Mouse (Mus musculus) olfactory bulb, adult 2 months (tissue): ENCODE measurements around the gene Ssr2. TPM values are rescaled to one million over a fixed set of nuclear protein-coding genes. Genes with fewer than 3 reads are reported as not detected.

ENCODE experiments used
- H3K27ac ChIP-seq: fragments of 200-500 bp; 2 replicates; pipeline ENCODE4 v1.5.1; 2012; ENCODE audit warnings: low read depth, low read length; ENCODE audit not compliant: insufficient read depth
- H3K4me1 ChIP-seq: fragments of 200-500 bp; 2 replicates; pipeline ENCODE4 v1.6.1; 2012; ENCODE audit warnings: low read length; ENCODE audit not compliant: control insufficient read depth, insufficient read depth
- H3K4me3 ChIP-seq: fragments of 200-500 bp; 2 replicates; pipeline ENCODE4 v1.5.1; 2012; ENCODE audit warnings: mild to moderate bottlenecking, low read depth, low read length, moderate library complexity; ENCODE audit not compliant: insufficient read depth
- CTCF ChIP-seq: fragments of 200-500 bp; IDR thresholded peaks from 2 replicates; pipeline ENCODE4 v1.5.1; 2012; ENCODE audit warnings: low read depth, mild to moderate bottlenecking, low read length, moderate library complexity; ENCODE audit not compliant: insufficient read depth
- POLR2A ChIP-seq: fragments of 200-500 bp; IDR thresholded peaks from 2 replicates; pipeline ENCODE4 v1.6.1; 2012; ENCODE audit warnings: mild to moderate bottlenecking, low read depth, low read length, moderate library complexity; ENCODE audit not compliant: insufficient read depth
- WGBS: fragments of 180-500 bp; shearing (Covaris S2); methylation state at CpG from one replicate; pipeline ENCODE4 v1.1.7; 2018; 5-methylcytosine and 5-hydroxymethylcytosine counted together
- polyA plus RNA-seq: library from polyadenylated mRNA; stranded (reverse); fragments of >200 nt; gene quantifications from 2 replicates; pipeline ENCODE4 v1.2.4, GENCODE M21; 2012; ENCODE audit warnings: low replicate concordance; ENCODE audit not compliant: missing spikeins, insufficient read depth, insufficient read length

The Ssr2 gene
- polyA plus RNA-seq, 1 experiment = not detected

GRCm38 (mm10) chr3:88532689-88533511 is 42.8 kb upstream of the Ssr2 start:
- TF ChIP-seq POLR2A (no peak), CTCF (no peak)
- Histone ChIP-seq H3K4me1 (peaks cover 38% of the 10 kb centered on the region), H3K4me3 (peak overlapping the region; percentile 98), H3K27ac (no peak overlapping the region)
- WGBS = 4% methylated on average over 40 of the region's 40 CpGs

GRCm38 (mm10) chr3:88533706-88534105 is 42.0 kb upstream of the Ssr2 start:
- Histone ChIP-seq H3K27ac (no peak overlapping the region), H3K4me3 (peak overlapping the region; percentile 98; the same call in 1 of the 2 replicates), H3K4me1 (peaks cover 38% of the 10 kb centered on the region)
- 10% methylated on average over 5 of the region's 5 CpGs for WGBS
- TF ChIP-seq CTCF (no peak), POLR2A (no peak)

- H3K4me3 ChIP-seq = no peak overlapping the region
- no peak overlapping the region for H3K27ac ChIP-seq
- peaks cover 33% of the 10 kb centered on the region for H3K4me1 ChIP-seq
These were observed 40.7 kb upstream of the Ssr2 start for GRCm38 (mm10) chr3:88535005-88535404.

GRCm38 (mm10) chr3:88535527-88535926 is 40.1 kb upstream of the Ssr2 start:
- TF ChIP-seq POLR2A (no peak), CTCF (no peak)
- 86% methylated on average over 4 of the region's 4 CpGs for WGBS
- Histone ChIP-seq H3K4me3 (no peak overlapping the region), H3K27ac (no peak overlapping the region), H3K4me1 (peaks cover 29% of the 10 kb centered on the region)

More at GRCm38 (mm10) chr3:88535005-88535404, 40.7 kb upstream of the Ssr2 start:
- no peak for TF ChIP-seq CTCF
- TF ChIP-seq POLR2A = no peak
- 53% methylated on average over 3 of the region's 3 CpGs for WGBS

- no peak for TF ChIP-seq CTCF
- peak; percentile 34; the same call in 1 of the 2 replicates for TF ChIP-seq POLR2A
- Histone ChIP-seq H3K4me3 (peak overlapping the region; percentile 54), H3K27ac (peak overlapping the region; percentile 12; the same call in 1 of the 2 replicates), H3K4me1 (peaks cover 24% of the 10 kb centered on the region)
- 23% methylated on average over 64 of the region's 64 CpGs for WGBS
These were observed 39.4 kb upstream of the Ssr2 start for GRCm38 (mm10) chr3:88536103-88536930.

- TF ChIP-seq CTCF (no peak), POLR2A (no peak)
- WGBS = 70% methylated on average over 6 of the region's 6 CpGs
- Histone ChIP-seq H3K4me3 (peak overlapping the region; percentile 54; the same call in 1 of the 2 replicates), H3K4me1 (peaks cover 24% of the 10 kb centered on the region), H3K27ac (no peak overlapping the region)
These were observed 38.5 kb upstream of the Ssr2 start for GRCm38 (mm10) chr3:88537146-88537545.

- Histone ChIP-seq H3K4me3 (no peak overlapping the region), H3K4me1 (peaks cover 15% of the 10 kb centered on the region), H3K27ac (no peak overlapping the region)
- WGBS = 57% methylated on average over 9 of the region's 9 CpGs
- TF ChIP-seq POLR2A (no peak), CTCF (no peak)
These were observed 37.2 kb upstream of the Ssr2 start for GRCm38 (mm10) chr3:88538271-88539145.

- 40% methylated on average over 3 of the region's 3 CpGs for WGBS
- H3K27ac ChIP-seq = no peak overlapping the region
- H3K4me1 ChIP-seq = peaks cover 11% of the 10 kb centered on the region
- no peak for TF ChIP-seq CTCF
- no peak for TF ChIP-seq POLR2A
- H3K4me3 ChIP-seq = no peak overlapping the region
These were observed 36.3 kb upstream of the Ssr2 start for GRCm38 (mm10) chr3:88539397-88539796.
